Mouse (Mus musculus): ENCODE data around the gene Cep63. TPM values are rescaled to one million over a fixed set of nuclear protein-coding genes. Genes with fewer than 3 reads are reported as not detected.

The Cep63 gene
- polyA plus RNA-seq, 1 experiment: 80.1 TPM

- Histone ChIP-seq H3K27ac (ENCODE audit: control insufficient read depth, insufficient read depth, low read depth, low read length, poor library complexity) (no peak overlapping the region), H3K4me1 (ENCODE audit: control insufficient read depth, insufficient read depth, low read length) (no peaks in the 10 kb centered on the region; the same call in 1 of the 2 replicates), H3K4me3 (replicated peaks; ENCODE audit: control insufficient read depth, low read depth, low read length) (no peak overlapping the region)
- TF ChIP-seq CTCF (IDR thresholded peaks at IDR 0.05; ENCODE audit: control insufficient read depth, insufficient read depth, low read length): no peak
- TF ChIP-seq POLR2A (IDR thresholded peaks at IDR 0.05; ENCODE audit: borderline replicate concordance, control insufficient read depth, low read depth, low read length): no peak
- 79% methylated on average over 4 of the region's 4 CpGs for WGBS
Measured at GRCm38 (mm10) chr9:102536968-102537367, 89.4 kb downstream of the Cep63 start.

Other genes with a start within 250 kb of the Cep63 start
- not detected in 2 replicates for gene Ky, start 120.8 kb downstream of the Cep63 start, polyA plus RNA-seq (2011; ENCODE audit: insufficient read depth, insufficient read length, low replicate concordance, missing spikeins)
- 35.9 and 39.4 TPM in 2 replicates for gene Anapc13, start 238 bp downstream of the Cep63 start, polyA plus RNA-seq (2011; ENCODE audit: insufficient read depth, insufficient read length, low replicate concordance, missing spikeins)
- 2.1 and 26.3 TPM in 2 replicates for gene Amotl2, start 90.1 kb upstream of the Cep63 start, polyA plus RNA-seq (2011; ENCODE audit: insufficient read depth, insufficient read length, low replicate concordance, missing spikeins)
- gene Ryk, start 208.4 kb upstream of the Cep63 start, polyA plus RNA-seq (2011; ENCODE audit: insufficient read depth, insufficient read length, low replicate concordance, missing spikeins): 5.5 and 7.4 TPM in 2 replicates